Mouse (Mus musculus): ENCODE data around the gene Mndal.
"Not testable (repeated sequence)": the region's sequence is repeated elsewhere in the genome, so short reads cannot be mapped to it uniquely, and the experiment has no call there.

Mndal gene

DNA sequence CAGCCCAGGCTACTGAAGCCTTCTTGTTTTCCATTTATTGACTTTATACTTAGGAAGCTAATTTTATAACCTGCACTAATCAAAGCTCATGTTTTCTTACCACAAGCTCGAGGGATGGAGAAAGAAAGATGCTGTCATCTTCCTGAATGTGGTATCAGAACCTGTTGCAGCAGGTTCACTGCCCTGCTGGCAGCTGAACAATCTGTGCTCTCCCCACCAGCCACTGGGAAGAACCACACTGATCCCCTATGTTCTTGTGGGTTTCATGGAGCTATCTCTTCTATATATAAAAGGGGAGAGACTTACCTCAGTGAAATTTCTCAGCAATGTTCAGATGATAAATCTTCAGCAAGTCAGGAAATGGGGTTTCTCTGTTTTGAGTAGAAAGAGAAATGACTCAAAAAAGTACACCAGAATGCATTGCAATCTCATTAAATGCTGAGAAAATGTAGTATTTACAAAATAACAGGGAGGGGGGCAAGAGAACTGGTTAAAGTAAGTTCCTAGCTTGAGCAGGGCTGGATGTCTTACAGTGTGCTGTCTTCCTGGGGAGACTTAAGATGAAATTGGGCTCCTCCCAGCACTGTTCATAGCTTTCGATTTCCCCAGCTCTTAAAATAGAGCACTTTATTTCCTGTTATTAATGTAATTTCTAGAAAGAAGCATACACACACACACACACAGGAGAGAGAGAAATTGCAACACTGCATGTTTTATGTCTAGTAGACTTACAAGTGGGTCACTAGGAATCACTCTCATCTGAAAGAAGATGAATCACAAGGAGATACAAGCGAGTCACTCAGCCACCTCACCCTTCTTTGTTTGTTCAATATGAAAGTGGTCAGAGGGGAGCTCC lies at the start of gene Mndal, which contains the start of gene Ifi203:
Mndal (minus strand) TSS at position 568 of the 856 bp plus-strand sequence.
Ifi203 (minus strand) TSS at position 749 of the 856 bp plus-strand sequence.
- DNase-seq = not testable (repeated sequence)

DNA sequence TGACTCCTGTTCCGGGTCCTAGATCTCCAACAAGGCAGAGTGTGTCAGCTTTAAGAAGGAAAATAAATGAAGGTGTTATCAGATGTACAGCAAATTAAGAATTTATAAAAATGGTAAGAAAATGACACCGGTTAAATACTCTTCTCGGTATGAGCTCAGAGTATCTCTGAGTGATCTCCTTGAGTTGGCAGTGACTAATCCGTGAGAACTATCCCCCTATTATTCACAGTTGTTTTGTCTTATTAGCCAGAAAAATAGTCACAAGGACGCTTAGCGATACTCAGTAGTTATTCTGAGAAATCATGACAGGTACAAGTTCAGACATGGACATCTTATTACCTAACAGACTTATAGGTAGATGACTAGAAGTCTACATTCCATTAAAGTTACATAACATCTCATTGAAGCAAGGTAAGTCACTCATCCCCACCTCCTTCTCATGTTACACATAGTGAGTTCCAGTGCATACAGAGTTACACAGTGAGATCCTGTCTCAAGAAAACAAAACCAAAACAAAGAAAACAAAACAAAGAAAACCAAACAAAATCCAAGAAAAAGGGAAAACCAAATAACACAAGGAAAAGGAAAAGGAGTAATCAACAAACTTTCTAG lies 40.5 kb upstream of the Mndal start, which contains the start of gene Ifi202b:
Ifi202b (minus strand) TSS at position 51 of the 612 bp plus-strand sequence.
- not testable (repeated sequence) for DNase-seq

DNA sequence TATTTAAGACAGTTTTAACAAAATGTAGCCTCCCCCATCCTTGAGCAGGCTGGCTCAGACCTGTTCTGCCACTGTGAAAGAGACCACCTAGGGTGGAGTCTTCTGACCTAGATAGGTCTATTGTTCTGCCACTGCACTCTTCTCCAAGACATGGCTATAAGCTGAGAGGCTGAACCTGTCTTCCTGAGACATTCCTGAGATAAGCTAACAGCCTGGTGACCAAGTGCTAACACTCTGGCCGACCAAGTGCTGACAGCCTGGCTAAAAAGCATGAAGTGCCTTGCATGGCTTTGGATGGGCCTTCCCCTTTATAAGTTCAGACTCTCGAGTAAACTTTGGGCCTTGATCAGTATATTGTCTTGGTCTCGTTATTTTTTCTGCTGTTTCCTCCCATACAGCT lies 38.7 kb upstream of the Mndal start:
- DNase-seq = not testable (repeated sequence)

DNA sequence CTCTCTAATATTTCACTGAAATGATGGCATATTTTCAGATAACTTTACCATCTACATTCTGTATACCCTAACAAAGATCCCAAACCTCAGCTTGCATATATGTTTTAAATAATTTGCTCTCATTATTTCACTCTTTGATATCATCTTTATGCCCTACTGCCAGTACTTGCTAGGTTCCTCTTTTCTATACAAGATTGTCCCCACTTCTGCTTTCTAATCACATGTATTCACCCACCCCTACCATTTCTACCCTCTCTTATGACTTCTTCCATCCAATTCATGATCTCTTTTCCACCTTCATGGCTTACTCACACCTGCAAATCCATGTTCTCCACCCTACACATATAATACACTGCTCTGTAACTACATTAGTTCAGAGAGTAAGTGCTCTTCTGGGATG lies 35.3 kb upstream of the Mndal start:
- no peak for DNase-seq

DNA sequence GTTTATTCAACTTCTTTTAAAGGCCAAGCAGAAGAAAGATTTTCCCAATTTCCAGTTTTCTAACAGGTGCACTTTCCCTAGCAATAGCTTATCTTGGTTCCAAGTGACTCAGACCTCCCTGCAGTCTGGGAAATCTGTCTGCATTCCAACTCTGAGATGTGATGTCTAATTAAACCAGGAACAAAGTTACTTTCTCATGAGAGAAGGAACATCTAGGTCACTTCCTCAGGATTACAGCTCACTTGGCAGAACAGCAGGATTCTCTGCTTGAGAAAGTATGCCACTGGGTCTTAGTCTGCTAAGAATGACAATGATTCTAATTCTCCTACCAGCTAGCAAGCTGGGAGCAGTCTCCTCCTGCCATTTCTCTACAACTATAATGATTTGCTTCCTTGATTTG lies 30.8 kb upstream of the Mndal start:
- DNase-seq = no peak

DNA sequence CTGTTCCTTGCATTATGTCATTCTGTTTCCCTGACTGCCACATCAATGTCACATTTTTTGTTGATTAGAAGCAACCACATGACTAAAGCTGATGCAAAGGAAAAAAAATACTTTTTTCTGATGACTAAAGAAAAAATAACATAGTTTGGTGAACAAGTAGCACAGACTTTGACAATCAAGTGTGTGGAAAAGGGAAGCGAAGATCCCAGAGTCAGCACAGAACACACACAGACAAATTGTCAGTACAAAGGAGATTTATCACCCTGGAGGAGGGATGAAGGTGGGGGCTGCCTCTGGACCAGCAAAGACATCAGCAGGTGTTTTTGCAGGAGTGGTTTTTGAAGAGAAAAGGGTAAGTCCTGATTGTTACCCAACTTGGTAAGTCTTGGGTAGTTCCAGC lies 19.2 kb upstream of the Mndal start:
- not testable (repeated sequence) for DNase-seq

DNA sequence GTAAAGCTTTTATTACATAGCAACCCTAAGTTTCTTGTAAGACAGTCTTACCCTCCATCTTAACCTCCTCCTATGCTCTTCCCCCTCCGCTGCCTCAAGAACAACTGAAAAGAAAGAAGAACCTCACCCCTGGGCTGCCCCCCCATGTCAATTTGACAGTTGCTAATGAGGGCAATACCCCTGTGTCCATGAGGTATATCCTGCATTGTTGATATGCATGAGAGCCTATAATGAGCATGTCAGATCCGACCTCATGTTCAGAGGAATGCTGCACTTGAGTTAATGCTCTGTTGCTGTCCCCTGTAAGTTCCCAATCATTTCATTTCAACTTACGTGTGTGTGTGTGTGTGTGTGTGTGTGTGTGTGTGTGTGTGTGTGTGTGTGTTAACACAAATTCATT lies 17.7 kb upstream of the Mndal start:
- DNase-seq = not testable (repeated sequence)

DNA sequence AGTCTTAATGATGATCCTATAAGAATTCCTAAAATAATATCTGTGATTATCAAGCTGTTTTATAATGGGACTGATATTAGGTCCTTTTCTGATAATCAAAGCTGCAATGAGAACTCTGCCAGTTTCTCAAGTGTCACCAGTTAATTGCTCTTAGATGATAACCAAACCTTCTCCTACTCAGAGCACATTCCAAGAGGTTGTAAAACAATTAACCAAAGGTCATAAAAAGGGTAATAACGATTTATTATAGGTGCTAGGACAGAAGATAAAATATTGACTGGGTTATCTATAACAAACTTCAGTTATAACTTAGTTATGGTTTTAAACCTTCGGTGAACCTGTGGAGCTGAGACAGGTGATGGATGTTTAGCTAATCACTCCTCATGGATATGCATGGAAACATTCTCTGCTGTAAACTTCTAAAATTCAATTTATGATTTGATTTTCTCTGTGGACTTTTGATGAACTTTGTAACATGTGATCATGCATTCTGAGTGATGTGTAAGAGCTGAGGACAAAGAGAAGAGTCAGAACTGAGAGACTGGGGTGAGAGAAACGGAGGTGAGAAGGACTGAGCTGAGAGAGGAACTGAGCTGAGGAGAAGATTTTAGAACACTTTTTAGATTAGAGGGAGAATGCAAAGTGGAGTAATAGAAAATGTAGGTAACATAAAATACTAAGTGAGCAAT lies 13.7 kb upstream of the Mndal start:
- DNase-seq = not testable (repeated sequence)

DNA sequence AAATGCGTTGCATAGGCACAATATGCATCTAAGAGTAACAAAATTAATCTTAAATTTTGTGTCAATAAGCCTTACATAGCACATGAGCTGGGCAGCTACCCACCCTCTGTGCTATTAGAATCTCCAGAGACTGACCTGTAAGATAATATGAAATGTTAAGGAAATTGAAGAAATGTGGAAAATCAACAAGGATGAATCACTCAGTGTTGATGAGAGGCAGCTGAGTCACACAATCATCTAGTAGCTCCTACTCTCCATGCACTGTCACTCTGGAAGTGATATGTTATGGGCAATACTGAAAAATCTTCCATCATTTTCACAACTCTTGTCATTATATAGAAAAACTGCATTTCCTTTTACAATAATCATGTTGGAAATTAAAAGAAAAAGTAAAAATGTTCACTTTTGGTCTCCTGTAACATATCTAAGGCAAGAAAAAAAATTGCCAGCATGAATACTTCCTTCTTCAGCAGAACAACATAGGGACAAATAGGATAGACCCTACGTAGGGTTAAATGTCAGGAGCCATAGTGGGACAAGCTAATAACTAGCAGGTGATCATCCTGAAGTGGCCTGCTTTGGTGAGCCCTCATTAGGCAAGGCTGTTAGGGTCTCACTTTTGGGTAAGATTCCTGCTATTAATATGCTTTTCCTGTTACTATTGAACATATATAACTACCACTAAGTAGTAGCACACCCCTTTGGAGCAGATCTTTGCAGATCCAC lies 12.9 kb upstream of the Mndal start:
- DNase-seq = no peak

DNA sequence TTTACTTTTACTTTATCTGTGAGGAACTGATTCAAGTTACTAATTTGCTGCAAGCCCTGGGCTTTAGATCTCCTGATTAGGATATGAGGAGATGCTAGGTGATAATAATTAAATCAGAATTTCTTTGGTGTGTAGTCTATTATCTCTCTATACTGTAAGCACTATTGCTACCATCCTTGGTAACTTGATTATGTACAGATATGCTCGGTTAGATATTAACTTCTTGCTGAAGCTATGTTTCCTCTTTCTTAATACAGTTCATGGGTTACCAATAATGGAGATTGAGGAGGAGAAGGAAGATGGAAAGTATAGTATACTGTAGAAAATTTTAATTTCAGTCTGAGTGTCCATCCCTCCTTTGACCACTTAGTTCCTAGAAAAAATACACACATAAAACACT lies 11.3 kb upstream of the Mndal start:
- no peak for DNase-seq

DNA sequence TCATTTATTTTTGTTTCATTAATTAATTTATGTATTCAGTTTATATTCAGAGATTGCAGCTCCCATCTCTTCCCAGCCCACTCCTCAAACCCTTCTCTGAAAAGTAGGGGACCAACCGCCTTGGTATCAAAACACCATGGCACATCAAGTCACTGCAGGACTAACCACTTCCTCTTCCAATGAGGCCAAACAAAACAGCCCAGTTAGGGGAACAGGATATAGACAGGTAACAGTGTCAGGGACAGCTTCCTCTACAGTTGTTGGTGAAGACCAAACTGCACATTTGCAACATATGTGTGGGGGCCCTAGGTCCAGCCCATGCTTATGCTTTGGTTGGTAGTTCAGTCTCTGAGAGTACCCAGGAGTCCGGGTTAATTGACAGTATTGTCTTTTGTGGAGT lies 6.8 kb upstream of the Mndal start:
- DNase-seq = not testable (repeated sequence)

DNA sequence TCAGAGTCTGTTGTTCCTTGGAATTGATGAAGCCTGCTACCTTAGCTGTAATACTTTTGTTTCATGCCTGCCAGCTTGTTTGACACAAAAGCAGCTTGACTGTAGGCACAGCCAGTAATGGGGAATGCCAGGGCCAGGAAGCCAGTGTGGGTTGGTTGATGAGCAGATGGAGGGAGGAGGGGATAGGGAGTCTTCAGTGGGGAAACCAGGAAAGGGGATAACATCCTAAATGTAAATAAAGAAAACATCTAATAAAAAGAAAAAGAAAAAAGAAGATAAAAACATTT lies 432 bp upstream of the Mndal start:
- DNase-seq = not testable (repeated sequence)

DNA sequence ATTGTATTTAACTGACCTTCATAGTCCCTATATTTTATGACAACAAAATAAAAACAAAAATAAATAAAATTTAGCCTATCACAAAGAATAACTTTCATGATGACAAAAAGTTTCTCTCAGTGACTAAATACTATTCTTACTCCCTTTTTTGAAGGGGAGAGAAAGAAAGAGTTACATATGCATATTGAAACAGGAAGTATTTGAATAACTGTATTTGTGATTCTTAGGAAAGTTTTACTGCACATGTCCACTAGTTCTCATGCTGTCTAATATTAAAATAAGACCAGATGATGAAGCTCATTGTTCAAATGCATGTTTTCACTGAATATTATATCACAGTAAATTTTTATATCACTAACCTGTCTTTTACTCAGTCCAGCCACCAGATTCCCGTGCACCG lies 769 bp downstream of the Mndal start:
- DNase-seq = not testable (repeated sequence)

DNA sequence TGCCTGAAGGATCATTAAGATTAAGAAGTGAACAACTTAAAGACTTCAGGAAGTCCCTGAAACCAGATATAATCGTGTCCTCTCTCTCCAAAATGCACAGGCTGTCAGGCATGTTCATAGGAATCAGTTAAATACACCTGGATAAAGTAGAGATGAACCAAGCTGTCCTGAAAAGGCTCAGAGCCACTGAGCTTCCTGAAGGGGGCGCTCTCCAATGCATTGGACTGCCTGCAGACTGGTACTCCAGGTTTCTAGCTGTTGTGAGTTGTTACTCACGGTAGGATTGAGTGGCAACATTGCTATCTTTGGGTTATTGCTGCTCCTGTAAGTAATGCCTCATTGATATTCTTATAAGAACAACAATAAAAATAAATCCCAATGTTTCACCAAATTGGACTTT lies 23.0 kb downstream of the Mndal start:
- DNase-seq = not testable (repeated sequence)

DNA sequence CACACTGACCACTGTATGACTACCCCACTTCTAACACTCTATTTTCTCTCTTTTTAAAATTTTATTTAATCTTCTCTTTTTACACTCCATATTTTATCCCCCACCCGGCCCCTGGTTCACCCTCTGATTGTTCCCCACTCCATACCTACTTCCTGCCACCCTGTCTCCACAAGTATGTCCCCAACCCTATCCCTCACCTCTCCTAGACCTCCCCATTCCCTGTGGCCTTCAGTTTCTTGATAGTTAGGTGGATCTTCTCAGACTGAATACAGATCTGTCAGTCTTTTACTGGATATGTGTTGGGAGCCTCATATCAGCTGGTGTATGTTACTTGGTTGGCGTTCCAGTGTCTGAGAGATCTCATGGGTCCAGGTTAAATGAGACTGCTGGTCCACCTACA lies 27.7 kb downstream of the Mndal start:
- DNase-seq = no peak

DNA sequence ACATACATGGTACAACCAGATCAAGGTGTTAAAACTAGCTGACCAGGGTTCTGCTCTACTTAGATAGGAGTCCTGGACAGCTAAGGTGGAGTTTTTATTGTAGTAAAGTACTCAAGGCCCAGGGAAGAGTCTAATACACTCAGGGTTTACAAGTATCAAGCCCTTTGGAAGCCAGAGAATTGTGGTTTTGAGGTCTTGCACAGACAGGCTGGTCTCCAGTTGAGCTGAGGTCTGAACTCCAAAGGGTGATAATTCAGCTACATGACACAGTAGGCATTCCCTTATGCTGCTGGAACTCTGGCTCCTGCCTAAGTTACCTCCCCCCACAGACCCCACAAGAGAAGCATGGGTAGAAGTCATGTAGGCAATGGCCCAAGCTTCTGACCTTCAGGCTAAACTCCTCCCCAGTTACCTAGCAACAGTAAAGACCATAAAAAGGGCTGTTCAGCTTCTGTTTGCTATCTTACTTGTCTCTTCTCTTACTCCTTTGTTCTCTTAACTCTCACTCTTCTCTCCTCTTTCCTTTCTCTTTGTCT lies 29.0 kb downstream of the Mndal start:
- DNase-seq = not testable (repeated sequence)

DNA sequence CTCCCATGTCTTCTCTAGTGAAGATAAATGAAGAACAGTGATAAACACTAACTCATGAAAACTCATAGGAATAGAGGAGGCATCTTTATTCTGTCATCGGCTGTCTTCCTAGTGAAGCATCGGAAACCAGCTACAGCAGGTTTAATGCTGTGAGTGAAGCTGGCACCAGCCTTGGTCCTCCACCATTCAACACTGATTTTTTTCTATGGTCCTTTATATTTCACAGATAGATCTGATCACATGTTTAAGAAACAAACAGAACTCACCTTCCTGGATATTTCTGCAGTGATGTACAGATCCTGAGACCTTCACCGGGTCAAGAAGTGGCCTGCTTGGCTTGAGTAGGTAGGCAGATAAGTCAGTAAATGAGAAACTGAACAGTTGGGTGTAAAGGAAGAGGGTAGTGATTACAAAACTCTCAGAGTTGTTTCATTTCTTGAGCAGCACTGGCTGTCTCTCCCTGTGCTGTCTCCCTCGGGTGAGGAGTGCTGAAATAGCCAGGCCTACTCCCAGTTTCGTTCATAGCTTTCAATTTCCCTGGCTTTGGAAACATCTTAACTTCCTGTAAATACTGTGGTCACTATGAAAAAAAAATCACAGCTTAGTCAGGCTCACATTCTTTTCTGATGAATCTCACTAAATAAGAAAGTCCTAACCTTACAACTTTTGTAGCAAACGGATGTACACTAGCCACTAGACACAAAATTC lies 29.6 kb downstream of the Mndal start, which contains the start of gene Ifi211:
Ifi211 (minus strand) TSS at position 499 of the 708 bp plus-strand sequence.
- DNase-seq = not testable (repeated sequence)

DNA sequence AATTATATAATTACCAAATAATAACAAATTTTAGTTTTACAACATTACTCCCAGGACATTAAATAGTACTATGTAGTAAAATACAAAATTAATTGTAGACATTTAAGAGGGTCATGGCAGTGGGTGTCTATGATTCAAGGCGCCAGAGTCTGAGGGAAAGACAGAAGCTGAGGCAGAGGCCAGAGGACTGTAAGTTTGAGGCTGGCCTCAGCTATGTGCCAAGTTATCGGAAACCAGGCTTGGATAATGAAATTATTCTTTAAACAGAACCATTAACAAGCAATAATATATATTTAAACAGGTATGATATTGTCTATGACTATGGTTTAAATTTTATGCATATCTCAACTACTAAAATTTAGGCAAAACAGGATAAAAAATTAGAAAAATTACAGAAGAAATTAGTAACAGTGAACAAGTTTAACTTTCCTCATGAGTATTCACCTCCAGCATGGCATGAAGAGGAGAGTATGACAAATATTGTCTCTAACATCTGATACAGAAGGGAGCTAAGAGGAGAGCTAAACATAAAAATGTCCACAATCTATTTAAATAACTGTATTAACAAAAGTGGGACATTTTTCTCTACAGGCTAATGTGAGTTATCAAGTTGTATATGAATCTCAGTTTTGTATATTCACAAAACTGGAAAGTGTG lies 30.4 kb downstream of the Mndal start:
- no peak for DNase-seq

DNA sequence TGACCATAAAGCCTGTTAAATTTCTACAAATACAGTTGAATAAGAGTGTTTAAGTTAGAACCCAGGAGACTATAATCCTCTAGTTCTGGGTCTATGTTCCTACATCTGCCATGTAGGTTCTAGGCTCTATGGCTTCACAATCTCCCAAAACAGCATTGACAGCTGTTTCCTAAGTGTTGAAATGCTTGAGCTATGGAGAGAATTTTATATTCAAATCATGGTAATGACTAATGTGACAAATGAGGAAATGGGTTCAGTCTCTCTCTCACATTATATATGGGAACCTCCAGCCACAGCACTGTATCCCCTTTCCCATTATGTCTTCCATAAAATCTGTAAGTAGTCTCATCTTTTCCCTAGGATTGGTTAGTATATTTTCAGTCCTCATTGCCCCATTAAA lies 33.9 kb downstream of the Mndal start:
- DNase-seq = not testable (repeated sequence)

DNA sequence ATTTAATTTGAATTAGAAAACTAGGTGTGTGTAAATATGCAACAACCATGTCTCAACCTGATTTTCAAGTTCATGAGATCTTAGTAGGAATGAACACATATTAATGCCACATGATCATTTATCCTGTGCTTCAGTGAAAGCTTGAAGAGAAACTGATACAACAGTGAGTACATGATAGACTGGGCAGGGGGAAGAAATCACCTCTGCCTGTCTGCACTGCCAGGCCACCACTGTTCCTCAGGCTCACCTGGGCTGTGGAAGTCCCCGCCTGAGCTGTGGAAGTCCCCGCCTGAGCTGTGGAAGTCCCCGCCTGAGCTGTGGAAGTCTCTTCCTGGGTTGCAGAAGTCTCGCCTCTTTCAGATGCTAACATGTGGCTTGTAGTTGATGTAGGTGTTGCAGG lies 36.4 kb downstream of the Mndal start:
- DNase-seq = not testable (repeated sequence)

DNA sequence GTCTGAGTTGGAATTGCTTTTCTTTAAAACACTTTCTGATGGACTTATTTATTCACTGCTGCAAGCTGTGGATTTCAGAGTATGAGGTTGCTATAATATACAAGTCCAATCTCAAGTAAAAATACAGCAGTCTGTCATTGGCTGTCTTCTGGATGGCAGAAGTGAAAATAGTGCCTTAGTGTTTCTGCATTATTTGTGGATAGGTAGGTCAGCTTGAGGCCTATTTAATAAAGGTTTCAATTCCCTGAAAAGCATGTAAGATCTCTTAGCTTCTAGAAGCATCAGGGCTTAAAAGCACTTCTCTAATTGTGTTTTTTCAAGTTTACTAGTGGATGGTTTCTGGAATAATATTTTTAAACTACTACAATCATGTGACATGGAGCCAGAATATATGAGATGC lies 52.5 kb downstream of the Mndal start:
- DNase-seq = not testable (repeated sequence)

Data from lung, postnatal 10 days (tissue).